Mouse (Mus musculus) testis, adult 2 months (tissue): ENCODE results near the gene Ctdnep1.

ENCODE experiments used
- CTCF ChIP-seq: fragments of 200-500 bp; IDR thresholded peaks from 2 replicates; pipeline ENCODE4 v1.5.1; 2012; ENCODE audit warnings: low read depth, mild to moderate bottlenecking, inconsistent platforms, low read length, moderate library complexity; ENCODE audit not compliant: control insufficient read depth, insufficient read depth, insufficient replicate concordance
- POLR2A ChIP-seq: fragments of 200-500 bp; IDR thresholded peaks from 2 replicates; pipeline ENCODE4 v1.6.1; 2012; ENCODE audit warnings: low read depth, mild to moderate bottlenecking, inconsistent platforms, low read length, moderate library complexity; ENCODE audit not compliant: control insufficient read depth

DNA sequence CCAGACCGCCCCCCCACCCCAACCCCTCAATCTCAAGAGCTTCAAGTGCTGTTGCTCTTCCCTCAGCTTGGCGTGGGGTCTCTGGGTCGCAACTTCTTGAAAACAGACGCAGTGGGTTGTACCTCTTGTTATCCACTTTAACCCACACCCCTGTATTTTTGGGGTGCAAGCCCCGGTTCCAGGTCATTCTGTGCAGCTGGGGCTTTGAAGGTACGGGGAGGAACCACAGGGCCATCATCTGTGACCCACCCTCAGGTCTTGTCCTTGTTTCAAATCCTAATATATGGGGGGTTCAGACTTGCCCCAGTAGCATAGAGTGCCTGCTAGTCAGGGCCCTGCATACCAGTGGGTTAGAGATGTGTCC is 43.2 kb downstream of the Ctdnep1 start:
- TF ChIP-seq POLR2A (no peak), CTCF (no peak)
